Mouse (Mus musculus): ENCODE data around the gene Col13a1. TPM values are rescaled to one million over a fixed set of nuclear protein-coding genes. Genes with fewer than 3 reads are reported as not detected.

Gene Col13a1
- polyA plus RNA-seq, 1 experiment from 2014 or later, result 7.3 TPM

- no peaks in the 10 kb centered on the region for H3K36me3 ChIP-seq (ENCODE audit: insufficient read depth, low read length)
- H3K4me1 ChIP-seq (replicated peaks; ENCODE audit: insufficient read depth, low read length), result peaks cover 8% of the 10 kb centered on the region
- TF ChIP-seq CTCF (IDR thresholded peaks at IDR 0.05; ENCODE audit: low read depth), result no peak
- ATAC-seq (replicated peaks; ENCODE audit: low FRiP score, low read depth) (no peak), DNase-seq (ENCODE audit: low spot score) (no peak)
- no peak overlapping the region for H3K4me2 ChIP-seq (ENCODE audit: low read length)
- 51% methylated on average over 8 of the region's 8 CpGs for WGBS
- H3K27ac ChIP-seq, result no peak overlapping the region
- H3K27me3 ChIP-seq (ENCODE audit: insufficient read depth, low read length), result no peaks in the 10 kb centered on the region
- H3K9me3 ChIP-seq (replicated peaks; ENCODE audit: low read length), result no peaks in the 10 kb centered on the region
- H3K4me3 ChIP-seq (replicated peaks; ENCODE audit: low read depth, low read length), result no peak overlapping the region
- no peak overlapping the region for H3K9ac ChIP-seq (ENCODE audit: low read depth, low read length)
Measured at GRCm38 (mm10) chr10:61793015-61793414, 185.9 kb downstream of the Col13a1 start.

- Histone ChIP-seq H3K4me2 (ENCODE audit: low read length) (no peak overlapping the region), H3K4me3 (replicated peaks; ENCODE audit: low read depth, low read length) (no peak overlapping the region), H3K9me3 (replicated peaks; ENCODE audit: low read length) (no peaks in the 10 kb centered on the region), H3K9ac (ENCODE audit: low read depth, low read length) (no peak overlapping the region), H3K4me1 (replicated peaks; ENCODE audit: insufficient read depth, low read length) (peaks cover 4% of the 10 kb centered on the region; the same call in 1 of the 2 replicates), H3K36me3 (ENCODE audit: insufficient read depth, low read length) (no peaks in the 10 kb centered on the region), H3K27me3 (ENCODE audit: insufficient read depth, low read length) (no peaks in the 10 kb centered on the region), H3K27ac (no peak overlapping the region)
- DNase-seq (ENCODE audit: low spot score) (no peak), ATAC-seq (replicated peaks; ENCODE audit: low FRiP score, low read depth) (no peak)
- WGBS, result 87% methylated on average over 5 of the region's 5 CpGs
- TF ChIP-seq CTCF (IDR thresholded peaks at IDR 0.05; ENCODE audit: low read depth), result no peak
Measured at GRCm38 (mm10) chr10:61788499-61788898, 190.4 kb downstream of the Col13a1 start.

Other genes with a start within 250 kb of the Col13a1 start
- 83.0 and 87.4 TPM in 2 replicates for gene H2afy2, start 195.0 kb downstream of the Col13a1 start, polyA plus RNA-seq (2015; fragmentation: Nextera tagmentation; extraction: Ambion mirVana)
- not detected in 2 replicates for gene Neurog3, start 154.0 kb upstream of the Col13a1 start, polyA plus RNA-seq (2015; fragmentation: Nextera tagmentation; extraction: Ambion mirVana)
- gene Fam241b, start 164.8 kb upstream of the Col13a1 start, polyA plus RNA-seq (2015; fragmentation: Nextera tagmentation; extraction: Ambion mirVana), result 19.0 and 19.2 TPM in 2 replicates